Mouse (Mus musculus) cerebellum, adult 2 months (tissue): Measurements from ENCODE around the gene Gfm1.

ENCODE experiments used
- CTCF ChIP-seq: fragments of 200-500 bp; IDR thresholded peaks from 2 replicates; pipeline ENCODE4 v1.5.1; 2011; ENCODE audit warnings: low read depth, mild to moderate bottlenecking, control low read depth, low read length, moderate library complexity, borderline replicate concordance; ENCODE audit not compliant: insufficient read depth
- POLR2A ChIP-seq: fragments of 200-500 bp; IDR thresholded peaks from 2 replicates; pipeline ENCODE4 v1.6.1; 2011; ENCODE audit warnings: low read length, control low read depth, borderline replicate concordance; ENCODE audit not compliant: insufficient read depth

GRCm38 (mm10) chr3:67473438-67473837 is 43.5 kb downstream of the Gfm1 start:
- no peak for TF ChIP-seq CTCF
- no peak for TF ChIP-seq POLR2A
